8 mouse cellular contexts compared by ENCODE assay signal in genomic region chr5:44975456-44976195, GRCm38 (mm10).
DNase-seq lines count a peak whose midpoint lies in the region; ATAC-seq and TF ChIP-seq lines count a peak whose summit lies in the region.

No protein-coding gene starts in this region.

- no peak for TF ChIP-seq CTCF in hindbrain, postnatal 0 days (IDR thresholded peaks at IDR 0.05; ENCODE audit: low read depth)

- no peaks in the 10 kb centered on the region for H3K27me3 ChIP-seq in kidney, embryonic 15.5 days
- no peaks in the 10 kb centered on the region for H3K27me3 ChIP-seq in hindbrain, postnatal 0 days (ENCODE audit: insufficient read depth, low read length)
- no peaks in the 10 kb centered on the region for H3K27me3 ChIP-seq in limb, embryonic 11.5 days (ENCODE audit: control insufficient read depth, insufficient read depth, low read length)
- H3K27me3 ChIP-seq in neural tube, embryonic 14.5 days (ENCODE audit: control insufficient read depth, insufficient read depth, low read length), result no peaks in the 10 kb centered on the region

- no peak for ATAC-seq in kidney, embryonic 15.5 days (replicated peaks; ENCODE audit: low FRiP score)
- peak; percentile 67; the same call in 1 of the 2 replicates for ATAC-seq in hindbrain, postnatal 0 days
- peak; percentile 82 for ATAC-seq in limb, embryonic 11.5 days (ENCODE audit: insufficient number of reproducible peaks, low FRiP score, low TSS enrichment, low read depth)
- ATAC-seq in neural tube, embryonic 14.5 days (ENCODE audit: low read depth), result no peak

- H3K27ac ChIP-seq in kidney, embryonic 15.5 days, result peak overlapping the region; percentile 54; the same call in 1 of the 2 replicates
- H3K27ac ChIP-seq in hindbrain, postnatal 0 days, result peak overlapping the region; percentile 60
- H3K27ac ChIP-seq in limb, embryonic 11.5 days (replicated peaks; ENCODE audit: low read depth, low read length), result peak overlapping the region; percentile 93
- peak overlapping the region; percentile 45; the same call in 1 of the 2 replicates for H3K27ac ChIP-seq in neural tube, embryonic 14.5 days (ENCODE audit: low read depth, low read length)

- no peak overlapping the region for H3K9ac ChIP-seq in kidney, embryonic 15.5 days
- 0 out of 2 replicates have a peak overlapping the region, but pooled peaks have one; percentile 21 for H3K9ac ChIP-seq in hindbrain, postnatal 0 days (replicated peaks; ENCODE audit: low read length)
- no peak overlapping the region for H3K9ac ChIP-seq in limb, embryonic 11.5 days (ENCODE audit: low read length)
- no peak overlapping the region for H3K9ac ChIP-seq in neural tube, embryonic 14.5 days (replicated peaks; ENCODE audit: low read depth, low read length)

- DNase-seq in kidney, adult 18-20 months, result no peak
- peak; percentile 88 for DNase-seq in forelimb bud, embryonic 11.5 days (ENCODE audit: low read depth, low spot score)
- DNase-seq in hindbrain, postnatal 0 days (ENCODE audit: low spot score), result peak; percentile 40
- peak; percentile 83 for DNase-seq in limb, embryonic 11.5 days (ENCODE audit: low spot score)
- no peak for DNase-seq in spleen, adult 18-20 months
- no peak for DNase-seq in cerebellum, postnatal 25 days

- H3K4me1 ChIP-seq in kidney, embryonic 15.5 days, result no peaks in the 10 kb centered on the region; the same call in 1 of the 2 replicates
- H3K4me1 ChIP-seq in hindbrain, postnatal 0 days (ENCODE audit: insufficient read depth, low read length), result no peaks in the 10 kb centered on the region
- H3K4me1 ChIP-seq in limb, embryonic 11.5 days (ENCODE audit: control insufficient read depth, insufficient read depth, low read length), result no peaks in the 10 kb centered on the region
- H3K4me1 ChIP-seq in neural tube, embryonic 14.5 days (ENCODE audit: control insufficient read depth, insufficient read depth, low read length), result peaks cover 4% of the 10 kb centered on the region; the same call in 1 of the 2 replicates

- H3K36me3 ChIP-seq in kidney, embryonic 15.5 days, result no peaks in the 10 kb centered on the region
- H3K36me3 ChIP-seq in hindbrain, postnatal 0 days (ENCODE audit: insufficient read depth, low read length), result no peaks in the 10 kb centered on the region
- H3K36me3 ChIP-seq in limb, embryonic 11.5 days (ENCODE audit: control insufficient read depth, insufficient read depth, low read length), result no peaks in the 10 kb centered on the region
- no peaks in the 10 kb centered on the region for H3K36me3 ChIP-seq in neural tube, embryonic 14.5 days (ENCODE audit: control insufficient read depth, insufficient read depth, low read length)

- no peaks in the 10 kb centered on the region for H3K9me3 ChIP-seq in kidney, embryonic 15.5 days (replicated peaks)
- no peaks in the 10 kb centered on the region for H3K9me3 ChIP-seq in hindbrain, postnatal 0 days (ENCODE audit: low read length)
- no peaks in the 10 kb centered on the region for H3K9me3 ChIP-seq in limb, embryonic 11.5 days (ENCODE audit: control insufficient read depth, low read length)
- H3K9me3 ChIP-seq in neural tube, embryonic 14.5 days (ENCODE audit: control insufficient read depth, low read length), result no peaks in the 10 kb centered on the region

- 39% methylated on average over 9 of the region's 9 CpGs for WGBS in kidney, embryonic 15.5 days
- 25% methylated on average over 9 of the region's 9 CpGs for WGBS in hindbrain, postnatal 0 days
- 17% methylated on average over 9 of the region's 9 CpGs for WGBS in limb, embryonic 11.5 days
- 28% methylated on average over 9 of the region's 9 CpGs for WGBS in neural tube, embryonic 14.5 days

- no peak overlapping the region for H3K4me2 ChIP-seq in kidney, embryonic 15.5 days
- H3K4me2 ChIP-seq in hindbrain, postnatal 0 days (ENCODE audit: low read depth, low read length), result no peak overlapping the region
- no peak overlapping the region for H3K4me2 ChIP-seq in limb, embryonic 11.5 days (ENCODE audit: low read depth, severe bottlenecking)
- H3K4me2 ChIP-seq in neural tube, embryonic 14.5 days (ENCODE audit: low read depth, low read length), result no peak overlapping the region

- H3K4me3 ChIP-seq in kidney, embryonic 15.5 days (replicated peaks), result no peak overlapping the region
- no peak overlapping the region for H3K4me3 ChIP-seq in hindbrain, postnatal 0 days (ENCODE audit: low read length)
- H3K4me3 ChIP-seq in limb, embryonic 11.5 days (ENCODE audit: low read depth, low read length), result no peak overlapping the region
- H3K4me3 ChIP-seq in neural tube, embryonic 14.5 days (ENCODE audit: low read depth, low read length), result no peak overlapping the region

Comparison
In these comparisons a context has a peak if more than half of its experiments do, and no peak if none do; other contexts are left out.
1. ATAC-seq: peak in hindbrain, postnatal 0 days (single experiment) and limb, embryonic 11.5 days (single experiment); none in kidney, embryonic 15.5 days (single experiment) and neural tube, embryonic 14.5 days (single experiment).
2. DNase-seq: peak in forelimb bud, embryonic 11.5 days (single experiment), hindbrain, postnatal 0 days (single experiment) and limb, embryonic 11.5 days (single experiment); none in kidney, adult 18-20 months (single experiment), spleen, adult 18-20 months (0 of 2) and cerebellum, postnatal 25 days (0 of 2).
3. Peak in every context shown above with its lines, with median percentiles within 50 percentile points of each other: H3K27ac ChIP-seq.